Mouse (Mus musculus) G1E (cell line): ENCODE results near the gene Rngtt.

Experiments
- CTCF ChIP-seq: IDR thresholded peaks from 2 replicates; pipeline ENCODE4 v1.5.1; 2012; ENCODE audit warnings: low read depth, low read length, inconsistent platforms, mixed read lengths
- POLR2AphosphoS5 ChIP-seq: IDR thresholded peaks from 2 replicates; pipeline ENCODE4 v1.6.1; 2012; ENCODE audit warnings: low read depth, low read length, inconsistent platforms; ENCODE audit not compliant: insufficient replicate concordance
- TAL1 ChIP-seq: conservative IDR thresholded peaks from 2 replicates; pipeline ENCODE4 v1.6.1; 2012; ENCODE audit warnings: low read depth, low read length, inconsistent platforms, mixed read lengths

GRCm38 (mm10) chr4:33309764-33310757, at the start of gene Rngtt:
- no peak for TF ChIP-seq CTCF
- TF ChIP-seq TAL1 = no peak
- no peak for TF ChIP-seq POLR2AphosphoS5
